Mouse (Mus musculus) G1E (cell line): ENCODE data around the gene Strbp.

Experiments
- CTCF ChIP-seq: IDR thresholded peaks from 2 replicates; pipeline ENCODE4 v1.5.1; 2012; ENCODE audit warnings: low read depth, low read length, inconsistent platforms, mixed read lengths
- GATA1 ChIP-seq: IDR thresholded peaks from 2 replicates; pipeline ENCODE4 v1.6.1; 2012; ENCODE audit warnings: borderline replicate concordance, low read length, inconsistent platforms, mixed read lengths
- GATA2 ChIP-seq: IDR thresholded peaks from 2 replicates; pipeline ENCODE4 v1.6.1; 2012; ENCODE audit warnings: low read depth, low read length, inconsistent platforms, borderline replicate concordance
- POLR2AphosphoS5 ChIP-seq: IDR thresholded peaks from 2 replicates; pipeline ENCODE4 v1.6.1; 2012; ENCODE audit warnings: low read depth, low read length, inconsistent platforms; ENCODE audit not compliant: insufficient replicate concordance
- TAL1 ChIP-seq: conservative IDR thresholded peaks from 2 replicates; pipeline ENCODE4 v1.6.1; 2012; ENCODE audit warnings: low read depth, low read length, inconsistent platforms, mixed read lengths

DNA sequence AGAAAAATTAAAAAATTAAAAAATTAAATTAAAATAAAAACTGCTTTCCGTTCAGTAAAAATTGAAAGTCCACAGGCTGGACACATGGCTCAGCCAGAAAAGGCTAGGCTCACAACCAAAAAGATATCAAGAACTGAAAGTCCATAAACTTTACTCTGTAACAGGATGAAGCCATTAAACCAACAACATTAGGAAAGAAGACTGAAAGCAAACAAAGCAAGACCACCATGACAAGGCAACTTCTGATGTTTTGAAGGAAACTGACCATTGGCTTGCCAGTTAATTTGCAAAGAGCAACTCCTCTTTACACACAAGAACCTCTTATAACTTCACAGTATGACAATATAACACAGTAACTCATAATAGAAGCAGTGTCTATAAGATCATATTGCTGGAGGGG, 54.7 kb downstream of the Strbp start:
- no peak for TF ChIP-seq CTCF
- no peak for TF ChIP-seq POLR2AphosphoS5
- no peak for TF ChIP-seq TAL1
- no peak for TF ChIP-seq GATA1
- TF ChIP-seq GATA2, result no peak
